Mouse (Mus musculus): Measurements from ENCODE around the gene Atrnl1. TPM values are rescaled to one million over a fixed set of nuclear protein-coding genes. Genes with fewer than 3 reads are reported as not detected.
"Not testable (repeated sequence)": the region's sequence is repeated elsewhere in the genome, so short reads cannot be mapped to it uniquely, and the experiment has no call there.

Gene Atrnl1
- total RNA-seq, 1 experiment from 2014 or later, result 29.3 TPM

- not testable (repeated sequence) for DNase-seq
Measured at GRCm38 (mm10) chr19:57696781-57697180, 85.9 kb downstream of the Atrnl1 start.

DNA sequence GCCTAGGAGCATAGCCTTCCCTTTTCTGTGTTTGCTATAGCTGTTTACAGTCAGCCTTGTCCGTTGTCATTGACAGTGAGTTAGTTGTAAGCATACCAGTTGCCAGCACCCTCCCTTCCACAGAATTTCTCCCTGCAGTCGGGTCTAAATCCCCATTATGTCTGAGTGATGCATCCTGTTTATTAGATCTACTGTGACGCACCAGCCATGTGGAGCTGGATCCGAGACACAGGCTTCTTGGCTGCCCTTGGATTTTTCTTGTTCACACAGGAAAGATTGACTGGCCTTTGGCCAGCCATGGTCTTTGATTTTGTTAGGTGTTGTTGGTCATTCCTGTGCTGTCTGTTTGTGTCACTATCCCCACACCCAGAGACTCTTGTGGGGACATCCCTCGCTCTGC lies 102.3 kb downstream of the Atrnl1 start:
- peak; percentile 24 for DNase-seq

DNA sequence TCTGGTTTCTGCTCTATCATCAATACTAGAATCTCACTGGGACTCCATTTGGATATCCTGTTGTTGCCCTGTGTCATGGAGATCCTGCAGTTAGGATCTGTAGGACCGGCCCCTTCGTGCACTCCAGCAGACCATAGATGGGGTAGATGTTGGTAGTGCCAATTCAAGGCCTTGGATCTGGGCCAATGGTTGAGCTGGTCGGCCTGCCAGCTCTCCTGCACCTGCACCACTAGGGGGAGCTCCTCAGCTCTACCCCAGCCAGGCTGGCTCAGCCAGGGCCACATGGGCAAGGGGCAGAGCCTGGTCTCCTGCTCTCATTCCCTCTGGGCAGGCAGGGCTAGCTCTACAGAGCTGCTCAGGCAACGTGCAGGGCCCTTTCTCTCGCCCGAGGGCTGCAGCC lies 114.1 kb downstream of the Atrnl1 start:
- DNase-seq, result peak; percentile 71

DNA sequence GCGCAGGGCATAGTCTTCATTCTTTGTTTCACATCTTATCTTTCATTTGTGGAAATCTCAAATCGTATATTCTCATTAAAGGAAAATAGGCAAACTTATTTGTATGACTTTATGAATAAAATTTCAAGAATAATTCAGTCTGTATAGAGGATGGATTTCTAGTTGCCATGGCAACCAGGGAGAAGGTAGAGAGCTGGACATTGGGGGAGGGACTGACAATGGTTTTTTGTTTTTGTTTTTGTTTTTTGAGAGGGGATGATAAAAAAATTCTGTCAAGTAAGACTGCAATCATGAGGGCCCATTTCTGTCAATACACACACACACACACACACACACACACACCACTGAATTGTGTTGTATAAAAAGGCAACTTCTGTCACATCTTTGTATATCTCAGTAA lies 114.5 kb downstream of the Atrnl1 start:
- no peak for DNase-seq

- no peak for DNase-seq
Measured at GRCm38 (mm10) chr19:57727009-57727408, 116.2 kb downstream of the Atrnl1 start.

GRCm38 (mm10) chr19:57737475-57737874 lies 126.6 kb downstream of the Atrnl1 start:
- no peak for DNase-seq

DNA sequence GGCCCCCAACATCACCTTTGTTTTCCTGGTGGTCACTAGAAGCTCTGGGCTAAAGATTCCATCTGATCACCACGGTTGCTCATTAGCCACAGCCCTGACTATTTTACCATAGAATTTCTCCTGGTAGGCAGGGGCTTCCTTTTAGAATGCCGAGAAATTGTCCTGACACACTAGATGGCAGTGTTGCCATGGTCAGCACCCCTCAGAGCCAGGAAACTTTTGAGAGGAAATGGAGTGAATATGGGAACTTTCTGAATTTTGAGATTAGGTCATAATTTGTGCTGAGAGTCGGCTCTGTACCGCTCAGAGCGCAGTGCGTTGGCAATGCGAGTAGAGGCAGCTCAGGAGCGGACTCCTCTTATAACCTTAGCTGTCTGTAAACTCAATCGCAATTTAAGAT lies 134.7 kb downstream of the Atrnl1 start:
- DNase-seq, result no peak

GRCm38 (mm10) chr19:57746553-57746952 lies 135.7 kb downstream of the Atrnl1 start:
- DNase-seq, result no peak

GRCm38 (mm10) chr19:57752189-57752588 lies 141.4 kb downstream of the Atrnl1 start:
- DNase-seq, result no peak

GRCm38 (mm10) chr19:57762526-57762925 lies 151.7 kb downstream of the Atrnl1 start:
- DNase-seq, result no peak

DNA sequence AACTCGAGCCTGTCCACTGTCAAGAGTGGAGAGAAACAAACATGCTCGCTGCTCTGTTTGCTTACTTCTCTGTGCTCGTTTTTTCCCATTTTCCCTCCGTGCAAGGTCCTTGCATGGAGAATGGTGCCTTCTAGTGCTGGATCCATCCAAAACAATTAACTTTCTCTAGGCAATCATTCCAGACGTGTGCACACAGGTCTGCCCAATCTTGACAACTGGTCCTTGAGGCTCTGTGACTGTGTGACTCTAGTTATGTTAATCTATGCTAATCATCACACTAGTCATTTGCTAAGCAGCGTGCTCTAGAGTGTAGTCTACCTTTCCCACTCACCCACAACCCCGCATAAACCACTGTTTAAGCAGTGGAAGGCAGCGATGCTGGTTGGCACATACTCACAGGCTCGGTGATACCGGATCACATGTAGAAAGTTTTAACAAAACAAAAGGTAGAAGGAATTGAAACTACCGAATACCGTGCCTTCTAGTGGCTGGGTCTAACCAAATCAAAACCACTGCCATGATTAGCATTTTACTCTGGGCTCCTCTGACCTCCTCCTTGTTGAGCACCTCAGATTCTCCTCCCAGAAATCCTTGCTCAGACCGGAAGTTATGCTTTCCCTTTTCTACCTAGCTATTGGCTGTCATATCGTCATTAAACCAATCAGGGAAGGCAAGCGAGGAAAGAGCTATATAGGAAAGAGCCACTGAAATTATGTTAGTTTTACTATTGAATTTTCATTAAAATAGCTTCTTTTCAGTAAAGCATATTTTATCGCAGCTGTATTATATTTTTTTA lies 153.9 kb downstream of the Atrnl1 start:
- no peak for DNase-seq

GRCm38 (mm10) chr19:57767051-57767450 lies 156.2 kb downstream of the Atrnl1 start:
- DNase-seq, result no peak

- no peak for DNase-seq
Measured at GRCm38 (mm10) chr19:57768661-57769060, 157.8 kb downstream of the Atrnl1 start.

DNA sequence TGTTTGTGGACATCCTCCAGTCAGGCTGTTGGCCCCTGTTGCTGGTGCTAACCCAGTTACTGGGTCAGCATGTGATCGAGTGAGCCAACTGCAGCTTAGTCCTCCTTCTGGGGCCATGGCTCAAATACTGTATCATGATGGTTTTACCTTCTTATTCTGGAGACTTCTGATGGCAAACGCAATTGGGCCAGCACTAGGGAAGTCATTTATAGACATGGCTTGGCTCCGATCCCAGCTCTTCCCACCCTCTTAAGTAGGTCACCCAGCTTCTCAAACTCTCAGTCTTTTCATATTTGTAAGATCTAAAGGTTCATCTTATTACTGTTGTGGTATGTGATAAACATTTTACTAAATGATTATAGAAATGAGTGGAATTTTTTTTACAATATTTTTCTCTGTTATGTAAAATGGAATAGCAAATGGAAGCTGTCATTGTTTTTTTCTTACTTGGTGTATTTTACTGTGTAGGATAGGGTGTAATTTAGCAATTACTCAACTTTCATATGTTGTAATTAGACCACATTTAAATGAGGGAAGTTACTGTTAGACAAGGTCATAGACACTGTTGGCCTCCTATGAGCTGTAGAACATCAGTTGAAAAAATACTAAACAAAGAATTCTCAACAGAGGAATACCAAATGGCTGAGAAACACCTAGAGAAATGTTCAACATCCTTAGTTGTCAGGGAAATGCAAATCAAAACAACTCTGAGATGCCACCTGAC lies 171.7 kb downstream of the Atrnl1 start:
- no peak for DNase-seq

DNA sequence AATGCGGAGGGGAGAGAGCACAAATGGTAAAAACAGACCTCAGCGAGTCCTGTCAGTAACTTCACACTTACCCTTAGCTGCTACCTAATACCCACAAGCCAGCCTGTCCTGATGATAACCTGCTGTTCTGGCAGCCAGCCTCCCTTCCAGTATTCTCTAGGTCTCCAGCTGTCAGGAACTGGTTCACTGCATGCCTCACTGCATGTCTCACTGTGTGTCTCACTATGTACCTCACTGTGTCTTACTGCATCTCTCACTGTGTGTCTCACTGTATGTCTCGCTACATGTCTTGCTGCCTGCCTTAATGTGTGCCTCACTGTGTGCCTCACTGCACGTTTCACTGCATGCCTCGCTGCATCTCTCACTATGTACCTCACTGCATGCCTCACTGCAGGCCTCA lies 175.9 kb downstream of the Atrnl1 start:
- DNase-seq, result no peak

- DNase-seq, result no peak
Measured at GRCm38 (mm10) chr19:57802207-57802606, 191.4 kb downstream of the Atrnl1 start.

- no peak for DNase-seq
Measured at GRCm38 (mm10) chr19:57802771-57803482, 192.1 kb downstream of the Atrnl1 start.

GRCm38 (mm10) chr19:57803483-57803820 lies 192.6 kb downstream of the Atrnl1 start:
- DNase-seq, result no peak

GRCm38 (mm10) chr19:57808363-57808762 lies 197.5 kb downstream of the Atrnl1 start:
- no peak for DNase-seq

DNA sequence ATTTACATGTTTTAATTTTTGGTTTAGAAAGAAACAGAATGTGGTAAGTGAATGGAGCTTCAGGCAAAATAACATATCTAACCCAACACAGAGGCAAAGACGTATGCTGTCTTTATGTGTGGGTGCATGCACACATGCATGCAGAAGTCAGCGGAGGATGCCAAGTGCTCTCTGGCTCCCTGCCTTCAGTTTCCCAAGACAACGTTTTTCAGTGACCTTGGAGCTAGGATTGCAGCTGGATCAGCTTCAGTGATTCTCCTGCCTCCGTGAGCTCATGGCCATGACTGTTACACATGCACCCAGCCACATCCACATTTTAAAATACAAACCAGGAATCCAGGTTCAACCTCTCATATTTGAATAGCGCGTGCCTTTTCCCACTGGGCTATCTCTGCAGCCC lies 203.5 kb downstream of the Atrnl1 start:
- peak; percentile 30 for DNase-seq

GRCm38 (mm10) chr19:57816221-57816996 lies 205.6 kb downstream of the Atrnl1 start:
- DNase-seq, result no peak

- DNase-seq, result no peak
Measured at GRCm38 (mm10) chr19:57817736-57818135, 206.9 kb downstream of the Atrnl1 start.

Data from adrenal gland, postnatal 25 days (tissue).